Mouse (Mus musculus) myocyte (in vitro differentiated cells): ENCODE measurements around the gene Hsdl1. TPM values are rescaled to one million over a fixed set of nuclear protein-coding genes. Genes with fewer than 3 reads are reported as not detected.

ENCODE experiments used
- H3K27me3 ChIP-seq: one replicate; pipeline ENCODE4 v1.6.1; 2011; ENCODE audit not compliant: control insufficient read depth, insufficient read depth, insufficient read length
- H3K36me3 ChIP-seq: one replicate; pipeline ENCODE4 v1.6.1; 2011; ENCODE audit not compliant: control insufficient read depth, insufficient read depth
- H3K4me2 ChIP-seq: one replicate; pipeline ENCODE4 v1.6.1; 2011; ENCODE audit warnings: low read depth, control low read depth
- H3K4me3 ChIP-seq: one replicate; pipeline ENCODE4 v1.5.1; 2011; ENCODE audit warnings: mild to moderate bottlenecking, control low read depth, moderate library complexity
- H3K79me2 ChIP-seq: one replicate; pipeline ENCODE4 v1.6.1; 2011; ENCODE audit not compliant: control insufficient read depth, insufficient read depth
- H3ac ChIP-seq: one replicate; pipeline ENCODE4 v1.6.1; 2011; ENCODE audit not compliant: control insufficient read depth, insufficient read length
- CEBPB ChIP-seq: IDR thresholded peaks from 2 replicates; pipeline ENCODE4 v1.6.1; 2011; ENCODE audit warnings: mild to moderate bottlenecking, moderate library complexity; ENCODE audit not compliant: poor library complexity, insufficient read depth, severe bottlenecking
- E2F4 ChIP-seq: IDR thresholded peaks from one replicate; pipeline ENCODE4 v1.6.1; 2011; ENCODE audit warnings: mild to moderate bottlenecking, control low read depth, moderate library complexity; ENCODE audit not compliant: insufficient read depth
- MAX ChIP-seq: IDR thresholded peaks from one replicate; pipeline ENCODE4 v1.6.1; 2011; ENCODE audit warnings: low read depth, mild to moderate bottlenecking, control low read depth
- MYOD1 ChIP-seq, 3 experiments: IDR thresholded peaks; one replicate each; pipeline ENCODE4 v1.6.1; 2011; ENCODE audit warnings: control low read depth in 2 of 3, low read depth in 2 of 3, mild to moderate bottlenecking in 2 of 3, moderate library complexity in 1 of 3; ENCODE audit not compliant: insufficient read length in 2 of 3, control insufficient read depth in 1 of 3
- MYOG ChIP-seq, 3 experiments: IDR thresholded peaks; one replicate each; pipeline ENCODE4 v1.6.1; 2011; ENCODE audit warnings: control low read depth in 2 of 3, low read depth in 2 of 3, mild to moderate bottlenecking in 2 of 3; ENCODE audit not compliant: insufficient read length in 2 of 3, control insufficient read depth in 1 of 3, insufficient read depth in 1 of 3
- POLR2A ChIP-seq: IDR thresholded peaks from one replicate; pipeline ENCODE4 v1.6.1; 2011; ENCODE audit warnings: low read depth, mild to moderate bottlenecking, control low read depth, moderate library complexity; ENCODE audit not compliant: insufficient read length
- POLR2AphosphoS2 ChIP-seq: IDR thresholded peaks from one replicate; pipeline ENCODE4 v1.6.1; 2011; ENCODE audit warnings: low read depth, control low read depth; ENCODE audit not compliant: insufficient read length
- REST ChIP-seq: IDR thresholded peaks from one replicate; pipeline ENCODE4 v1.6.1; 2011; ENCODE audit warnings: mild to moderate bottlenecking, control low read depth, moderate library complexity; ENCODE audit not compliant: insufficient read depth, insufficient read length
- SRF ChIP-seq: IDR thresholded peaks from one replicate; pipeline ENCODE4 v1.6.1; 2011; ENCODE audit warnings: low read depth; ENCODE audit not compliant: control insufficient read depth, insufficient read length
- TCF12 ChIP-seq: IDR thresholded peaks from one replicate; pipeline ENCODE4 v1.6.1; 2011; ENCODE audit warnings: mild to moderate bottlenecking, control low read depth; ENCODE audit not compliant: poor library complexity, insufficient read depth, severe bottlenecking
- TCF3 ChIP-seq: IDR thresholded peaks from one replicate; pipeline ENCODE4 v1.6.1; 2011; ENCODE audit warnings: low read depth, control low read depth; ENCODE audit not compliant: insufficient read length
- USF1 ChIP-seq: IDR thresholded peaks from one replicate; pipeline ENCODE4 v1.6.1; 2011; ENCODE audit warnings: low read depth, mild to moderate bottlenecking, control low read depth, moderate library complexity
- polyA plus RNA-seq: library from polyadenylated mRNA; unstranded; fragments of >200 nt; fragmentation: generic; extraction: Trizol; gene quantifications from one replicate; pipeline ENCODE4 v1.2.1, GENCODE M21; 2012; ENCODE audit warnings: missing spikeins

The Hsdl1 gene
- polyA plus RNA-seq, 1 experiment = 9.5 TPM

- TF ChIP-seq MYOG (IDR thresholded peaks at IDR 0.05; ENCODE audit: control insufficient read depth in 1 of 3, insufficient read depth in 1 of 3, insufficient read length in 2 of 3, low read depth in 2 of 3) (no peak), MAX (no peak), MYOD1 (IDR thresholded peaks at IDR 0.05; ENCODE audit: control insufficient read depth in 1 of 3, insufficient read length in 2 of 3, low read depth in 2 of 3) (no peak), USF1 (no peak), POLR2AphosphoS2 (no peak), TCF3 (no peak), TCF12 (no peak), POLR2A (no peak), REST (no peak), SRF (no peak), E2F4 (no peak), CEBPB (no peak)
Measured at GRCm38 (mm10) chr8:119620116-119620840, 45.3 kb upstream of the Hsdl1 start.

GRCm38 (mm10) chr8:119618887-119619286, 43.9 kb upstream of the Hsdl1 start:
- Histone ChIP-seq H3K79me2 (no peaks in the 10 kb centered on the region), H3K4me3 (no peak overlapping the region), H3K4me2 (no peak overlapping the region), H3K36me3 (no peaks in the 10 kb centered on the region), H3ac (no peak overlapping the region), H3K27me3 (peaks cover 81% of the 10 kb centered on the region)
- no peak for TF ChIP-seq MAX
- no peak for TF ChIP-seq TCF3
- TF ChIP-seq SRF = no peak
- no peak for TF ChIP-seq E2F4
- no peak for TF ChIP-seq POLR2A
- no peak for TF ChIP-seq CEBPB
- no peak for TF ChIP-seq USF1
- no peak for TF ChIP-seq MYOD1 (IDR thresholded peaks at IDR 0.05; ENCODE audit: control insufficient read depth in 1 of 3, insufficient read length in 2 of 3, low read depth in 2 of 3)
- no peak for TF ChIP-seq POLR2AphosphoS2
- no peak for TF ChIP-seq MYOG (IDR thresholded peaks at IDR 0.05; ENCODE audit: control insufficient read depth in 1 of 3, insufficient read depth in 1 of 3, insufficient read length in 2 of 3, low read depth in 2 of 3)

More at GRCm38 (mm10) chr8:119620116-119620840, 45.3 kb upstream of the Hsdl1 start:
- no peak overlapping the region for H3ac ChIP-seq
- no peaks in the 10 kb centered on the region for H3K79me2 ChIP-seq
- H3K36me3 ChIP-seq = no peaks in the 10 kb centered on the region
- peaks cover 81% of the 10 kb centered on the region for H3K27me3 ChIP-seq
- no peak overlapping the region for H3K4me2 ChIP-seq
- no peak overlapping the region for H3K4me3 ChIP-seq

- H3K36me3 ChIP-seq = no peaks in the 10 kb centered on the region
- H3K4me3 ChIP-seq = no peak overlapping the region
- H3K4me2 ChIP-seq = no peak overlapping the region
- TF ChIP-seq USF1 (no peak), TCF3 (no peak), MYOG (IDR thresholded peaks at IDR 0.05; ENCODE audit: control insufficient read depth in 1 of 3, insufficient read depth in 1 of 3, insufficient read length in 2 of 3, low read depth in 2 of 3) (no peak), E2F4 (no peak), POLR2A (no peak), REST (no peak), TCF12 (no peak), MYOD1 (IDR thresholded peaks at IDR 0.05; ENCODE audit: control insufficient read depth in 1 of 3, insufficient read length in 2 of 3, low read depth in 2 of 3) (no peak), POLR2AphosphoS2 (no peak), CEBPB (no peak), SRF (no peak), MAX (no peak)
- no peaks in the 10 kb centered on the region for H3K79me2 ChIP-seq
- H3K27me3 ChIP-seq = peaks cover 81% of the 10 kb centered on the region
- no peak overlapping the region for H3ac ChIP-seq
Measured at GRCm38 (mm10) chr8:119617586-119617985, 42.6 kb upstream of the Hsdl1 start.

GRCm38 (mm10) chr8:119616811-119617210, 41.8 kb upstream of the Hsdl1 start:
- no peak for TF ChIP-seq USF1
- no peak for TF ChIP-seq SRF
- no peak for TF ChIP-seq REST
- no peak for TF ChIP-seq MYOG (IDR thresholded peaks at IDR 0.05; ENCODE audit: control insufficient read depth in 1 of 3, insufficient read depth in 1 of 3, insufficient read length in 2 of 3, low read depth in 2 of 3)
- TF ChIP-seq TCF3 = no peak
- TF ChIP-seq MAX = no peak
- no peak for TF ChIP-seq POLR2A
- no peak for TF ChIP-seq MYOD1 (IDR thresholded peaks at IDR 0.05; ENCODE audit: control insufficient read depth in 1 of 3, insufficient read length in 2 of 3, low read depth in 2 of 3)
- no peak for TF ChIP-seq E2F4
- no peak for TF ChIP-seq CEBPB
- no peak for TF ChIP-seq TCF12
- TF ChIP-seq POLR2AphosphoS2 = no peak
- H3ac ChIP-seq = no peak overlapping the region
- H3K36me3 ChIP-seq = no peaks in the 10 kb centered on the region
- H3K79me2 ChIP-seq = no peaks in the 10 kb centered on the region
- H3K27me3 ChIP-seq = peaks cover 78% of the 10 kb centered on the region
- no peak overlapping the region for H3K4me3 ChIP-seq
- H3K4me2 ChIP-seq = no peak overlapping the region
